Mouse (Mus musculus): Measurements from ENCODE around the gene Zp3r.
"Not testable (repeated sequence)": the region's sequence is repeated elsewhere in the genome, so short reads cannot be mapped to it uniquely, and the experiment has no call there.

Gene Zp3r

GRCm38 (mm10) chr1:130629521-130629920 is at the start of gene Zp3r:
Zp3r (minus strand) TSS chr1:130629621.
- DNase-seq (ENCODE audit: inconsistent ontology term): peak; percentile 5

DNA sequence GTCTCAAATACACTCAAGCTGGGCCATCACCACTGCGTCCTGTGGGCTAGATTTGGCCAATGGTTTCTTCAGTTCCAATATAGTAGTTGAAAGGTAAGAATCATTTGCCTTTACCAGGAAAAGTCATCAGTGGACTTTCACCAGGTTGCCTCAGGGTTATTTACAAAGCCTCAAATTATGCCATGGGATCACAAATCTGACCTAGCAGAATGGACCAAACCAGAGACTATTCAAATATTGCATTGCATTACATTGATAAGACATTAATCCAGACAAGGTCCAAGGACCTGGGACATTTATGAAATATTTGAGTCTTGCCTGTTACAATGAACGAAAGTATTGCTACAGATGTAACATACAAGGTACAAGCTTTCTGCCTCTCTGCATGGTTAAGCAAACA is 49.1 kb upstream of the Zp3r start:
- no peak for DNase-seq (ENCODE audit: inconsistent ontology term)

DNA sequence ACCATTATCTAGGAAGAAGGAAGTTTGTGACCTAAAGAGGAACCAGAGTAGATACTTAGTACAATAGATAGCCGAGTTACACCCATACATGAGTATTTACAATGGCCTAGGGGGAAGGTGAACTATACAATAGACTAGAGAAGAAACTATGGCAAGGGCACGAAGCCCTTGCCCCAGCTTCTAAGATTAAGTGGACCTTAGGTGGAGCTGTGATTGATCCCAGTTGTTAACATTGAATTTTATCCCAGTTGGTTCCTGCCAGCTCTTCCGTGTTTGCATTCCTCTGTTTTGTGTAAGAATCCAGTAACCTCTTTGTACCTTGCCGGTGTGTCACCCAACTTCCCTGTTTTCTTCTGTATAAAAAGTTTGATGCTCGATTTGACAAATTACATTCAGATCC is 34.2 kb upstream of the Zp3r start:
- not testable (repeated sequence) for DNase-seq (ENCODE audit: inconsistent ontology term)

- no peak for DNase-seq (ENCODE audit: inconsistent ontology term)
Measured at GRCm38 (mm10) chr1:130661454-130661853, 32.0 kb upstream of the Zp3r start, which contains the start of gene C4bp. C4bp (minus strand) TSS chr1:130661632.

DNA sequence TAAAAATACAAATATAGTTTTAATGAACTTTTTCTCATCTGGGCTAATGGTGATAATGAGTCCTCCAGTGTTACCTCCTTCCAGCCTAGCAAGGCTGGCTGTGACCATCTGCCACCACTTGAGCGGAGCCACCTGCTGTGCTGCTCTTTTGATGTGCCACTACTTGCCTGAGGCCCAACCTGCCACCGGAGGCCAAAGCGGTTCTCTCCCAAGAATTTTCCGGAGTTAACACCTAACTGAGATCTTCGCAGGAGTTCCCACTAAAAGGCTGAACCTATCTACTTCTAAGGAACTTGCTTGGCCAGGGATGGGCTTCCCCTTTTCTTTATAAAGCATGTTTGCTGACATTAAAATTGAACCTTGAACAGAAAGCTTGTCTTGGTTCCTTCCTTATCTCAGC is 30.2 kb upstream of the Zp3r start:
- not testable (repeated sequence) for DNase-seq (ENCODE audit: inconsistent ontology term)

DNA sequence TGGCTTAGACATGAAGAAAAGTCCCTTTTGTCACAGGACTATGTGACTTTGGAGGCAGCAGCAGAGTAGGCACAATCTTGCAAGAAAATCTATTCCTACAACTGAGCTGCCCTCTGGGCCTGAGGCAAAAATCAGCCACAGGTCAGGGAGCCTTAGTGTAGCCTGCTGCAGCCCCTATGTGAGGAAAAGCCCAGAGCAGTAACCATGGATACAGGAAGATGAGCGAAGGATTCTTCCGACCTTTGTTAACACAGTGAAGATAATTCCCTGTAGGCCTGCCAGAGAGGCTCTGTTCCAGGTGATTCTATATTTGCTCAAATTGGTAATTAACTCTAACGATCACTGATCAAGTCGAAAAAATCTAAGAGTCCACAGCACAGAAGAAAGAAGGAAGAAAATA is 14.7 kb upstream of the Zp3r start:
- no peak for DNase-seq (ENCODE audit: inconsistent ontology term)

- DNase-seq (ENCODE audit: inconsistent ontology term): no peak
Measured at GRCm38 (mm10) chr1:130640967-130641366, 11.5 kb upstream of the Zp3r start.

GRCm38 (mm10) chr1:130633761-130634410 is 4.5 kb upstream of the Zp3r start:
- peak; percentile 69 for DNase-seq (ENCODE audit: inconsistent ontology term)

- no peak for DNase-seq (ENCODE audit: inconsistent ontology term)
Measured at GRCm38 (mm10) chr1:130633316-130633715, 3.9 kb upstream of the Zp3r start.

GRCm38 (mm10) chr1:130596291-130596690 is 33.1 kb downstream of the Zp3r start:
- DNase-seq (ENCODE audit: inconsistent ontology term): no peak

DNA sequence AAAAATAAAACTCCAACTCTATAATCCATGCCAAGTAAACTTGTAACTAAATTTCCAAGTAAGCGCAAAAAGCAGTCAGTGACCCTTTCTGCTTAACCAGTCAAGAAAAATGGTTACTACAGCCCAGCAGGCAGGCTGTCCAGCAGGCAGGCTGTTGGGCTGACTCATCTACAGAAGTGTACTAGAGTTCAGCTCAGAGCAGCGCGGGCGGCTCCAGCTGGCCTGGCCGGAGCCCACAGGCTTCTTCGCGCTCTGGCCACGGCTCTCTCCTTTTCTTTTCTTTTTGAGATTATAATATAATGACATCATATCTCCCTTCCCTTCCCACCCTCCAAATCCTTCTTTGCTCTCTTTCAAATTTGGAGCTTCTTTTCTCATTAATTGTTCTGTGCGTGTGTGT is 40.8 kb downstream of the Zp3r start:
- DNase-seq (ENCODE audit: inconsistent ontology term): peak; percentile 87

DNA sequence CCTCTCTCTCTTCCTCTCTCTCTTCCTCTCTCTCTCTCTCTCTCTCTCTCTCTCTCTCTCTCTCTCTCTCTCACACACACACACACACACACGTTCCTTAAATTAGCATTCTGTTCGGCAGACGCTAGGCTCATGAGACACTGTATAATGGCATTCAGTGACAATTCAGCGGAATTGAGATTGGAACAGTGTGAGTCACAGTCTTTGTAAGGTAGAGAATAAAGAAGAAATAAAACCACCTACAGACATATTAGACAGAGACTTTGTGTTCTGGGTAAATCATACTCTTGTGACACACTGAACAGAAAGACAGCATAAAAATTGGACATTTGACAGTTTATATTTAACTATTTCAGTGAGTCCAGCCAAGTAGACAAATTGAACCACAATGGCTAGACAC is 53.0 kb downstream of the Zp3r start:
- DNase-seq (ENCODE audit: inconsistent ontology term): peak; percentile 90

DNA sequence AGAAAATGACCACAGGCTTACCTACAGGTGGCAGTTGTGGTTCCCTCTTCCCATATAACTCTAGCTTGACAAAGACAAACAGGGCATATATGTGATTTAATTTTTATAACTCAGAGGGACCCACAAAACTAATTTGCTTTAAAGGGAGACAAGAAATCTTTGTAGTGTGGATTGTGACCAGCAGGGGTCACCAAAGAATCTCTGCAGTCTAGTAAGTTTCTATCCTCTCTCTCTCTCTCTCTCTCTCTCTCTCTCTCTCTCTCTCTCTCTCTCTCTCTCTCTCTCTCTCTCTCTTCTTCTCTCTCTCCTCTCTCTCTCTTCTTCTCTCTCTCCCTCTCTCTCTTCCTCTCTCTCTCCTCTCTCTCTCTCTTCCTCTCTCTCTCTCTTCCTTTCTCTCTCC is 53.5 kb downstream of the Zp3r start:
- peak; percentile 47 for DNase-seq (ENCODE audit: inconsistent ontology term)

DNA sequence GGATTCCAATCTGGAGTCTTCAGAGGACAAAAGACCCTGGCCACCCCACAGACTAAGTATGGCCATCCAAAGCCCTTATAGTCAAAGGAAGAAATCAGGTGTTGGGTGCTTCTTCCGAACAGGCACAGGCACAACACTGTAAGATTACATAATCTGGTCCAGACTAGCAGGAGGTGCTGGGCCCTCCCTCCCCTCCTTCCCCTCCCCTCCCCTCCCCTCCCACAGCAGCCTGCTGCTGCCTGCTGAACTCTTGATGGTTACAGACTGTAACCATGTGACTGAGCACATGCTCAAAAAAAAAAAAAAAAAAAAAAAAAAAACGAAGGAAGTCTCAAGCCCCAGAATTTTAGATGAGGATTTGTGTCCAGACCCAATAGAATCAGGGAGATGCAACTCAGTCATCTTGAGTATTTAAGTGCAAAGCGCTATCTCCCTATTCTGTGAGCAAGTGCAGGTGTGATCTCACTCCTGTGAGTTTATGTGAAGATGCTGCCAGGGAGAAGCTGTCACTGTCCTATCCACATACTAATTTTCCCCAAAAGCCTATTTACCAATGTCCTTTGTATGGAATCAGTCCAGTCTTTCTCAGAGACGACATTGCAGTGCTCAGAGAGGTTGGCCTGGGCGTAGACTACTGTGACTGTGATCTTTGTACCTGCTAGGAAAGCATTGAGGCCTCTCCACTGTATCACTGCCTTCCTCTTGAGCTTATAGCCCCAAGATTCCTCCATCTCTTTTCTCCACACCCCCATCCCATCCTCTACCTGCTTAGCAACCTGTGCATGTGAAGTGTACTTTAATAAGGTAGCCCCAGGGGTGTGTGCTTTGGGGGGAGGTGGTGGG is 77.8 kb downstream of the Zp3r start:
- no peak for DNase-seq (ENCODE audit: inconsistent ontology term)

GRCm38 (mm10) chr1:130550242-130551167 is 78.9 kb downstream of the Zp3r start:
- DNase-seq (ENCODE audit: inconsistent ontology term): no peak

- DNase-seq (ENCODE audit: inconsistent ontology term): no peak
Measured at GRCm38 (mm10) chr1:130549698-130550097, 79.7 kb downstream of the Zp3r start.

GRCm38 (mm10) chr1:130549160-130549559 is 80.3 kb downstream of the Zp3r start:
- no peak for DNase-seq (ENCODE audit: inconsistent ontology term)

DNA sequence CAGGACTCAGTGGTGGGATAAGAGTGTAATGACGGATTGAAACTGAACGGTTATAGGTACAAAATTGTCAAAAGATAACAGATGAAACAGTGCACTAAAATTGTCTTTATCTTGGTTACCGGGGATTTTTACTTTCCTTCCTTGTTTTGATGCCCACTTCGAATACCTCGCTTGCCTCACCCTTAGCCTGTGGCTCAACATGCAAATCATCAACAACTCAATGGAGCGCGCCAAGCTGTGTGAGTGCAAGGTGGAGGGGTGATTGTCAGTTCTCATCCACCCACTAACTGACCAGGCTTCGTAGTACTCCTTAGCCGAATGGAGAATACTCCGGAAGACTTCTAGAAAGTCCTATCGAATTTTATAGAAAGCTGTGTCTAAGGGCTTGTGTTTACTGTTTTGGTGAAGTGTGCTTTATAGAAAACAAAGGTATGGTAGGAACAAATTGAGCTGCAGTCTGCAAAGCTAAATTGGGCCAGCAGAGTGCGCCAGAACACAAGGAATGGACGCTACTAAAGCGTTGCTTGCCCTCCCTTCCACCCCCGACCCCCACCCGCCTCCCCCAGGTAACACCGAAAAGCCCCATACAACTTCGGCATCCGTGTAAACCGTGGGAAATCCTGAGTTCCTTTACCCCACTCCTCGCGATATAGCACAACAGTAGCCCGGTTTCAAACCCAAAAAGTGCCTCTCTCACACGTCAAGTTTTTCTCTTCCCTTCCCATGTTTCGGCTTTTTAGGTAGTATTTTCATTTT is 81.6 kb downstream of the Zp3r start:
- peak; percentile 16 for DNase-seq (ENCODE audit: inconsistent ontology term)

Measured in Muller cell, postnatal 12 days (primary cell).